Mouse (Mus musculus): Measurements from ENCODE around the gene Arpc4.

Arpc4 gene

DNA sequence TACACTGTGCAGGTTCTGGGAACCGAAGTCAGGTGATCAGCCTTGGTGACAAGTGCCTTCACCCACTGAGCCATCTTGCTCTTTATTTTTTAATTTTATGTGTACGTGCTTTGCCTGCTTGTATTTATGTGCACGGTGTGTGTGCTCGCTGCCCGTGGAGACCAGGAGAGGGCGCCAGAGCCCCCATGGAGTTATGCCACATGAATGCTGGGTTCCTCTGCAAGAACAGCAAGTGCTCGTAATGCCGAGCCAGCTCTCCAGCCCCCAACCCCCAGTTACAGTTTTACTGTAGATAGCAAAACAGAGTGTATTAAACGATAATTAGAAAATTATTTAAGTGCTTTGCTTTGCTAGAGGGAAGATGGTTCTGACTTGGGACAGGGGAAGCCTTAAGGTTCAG lies 28.8 kb downstream of the Arpc4 start:
- 75% methylated on average over 9 of the region's 9 CpGs for WGBS

DNA sequence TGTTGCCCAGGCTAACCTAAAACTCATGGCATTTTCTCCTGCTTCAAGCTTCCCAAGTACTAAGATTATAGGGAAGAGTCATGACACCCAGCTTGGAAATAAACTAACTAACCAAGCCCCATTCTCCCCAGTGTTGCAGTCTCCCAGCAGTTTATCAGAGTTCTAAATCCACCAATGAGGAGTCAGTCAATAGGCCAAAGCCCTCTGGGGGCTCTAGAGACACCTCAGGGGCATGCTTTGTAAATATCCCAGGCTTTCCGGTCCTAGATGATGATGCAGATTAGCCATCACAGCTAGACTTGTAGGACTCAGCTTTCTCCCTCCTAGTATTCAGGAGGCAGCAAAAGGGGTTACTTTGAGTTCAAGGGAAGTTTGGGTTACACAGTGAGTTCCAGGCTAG lies 32.1 kb downstream of the Arpc4 start:
- 85% methylated on average over 1 of the region's 1 CpGs for WGBS

DNA sequence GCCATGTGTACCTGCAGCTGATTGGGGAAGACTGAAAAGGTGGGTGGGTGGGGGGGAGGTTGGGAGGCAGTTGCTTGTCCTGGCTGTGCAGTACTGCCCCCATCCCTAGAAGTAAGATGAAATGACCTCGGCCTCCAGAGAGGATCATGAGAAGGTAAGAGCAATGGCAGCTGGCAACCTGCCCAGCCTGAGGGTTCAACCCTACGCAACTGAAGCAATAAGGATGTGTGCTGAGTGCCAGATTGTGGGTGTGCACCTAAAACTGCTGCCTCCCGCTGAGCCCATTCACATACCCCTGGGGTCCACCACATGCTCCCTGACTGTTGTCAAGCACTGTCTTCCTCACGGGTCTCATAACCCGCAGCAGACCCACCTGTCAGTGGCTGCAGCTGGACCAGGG lies 38.5 kb downstream of the Arpc4 start:
- 62% methylated on average over 5 of the region's 5 CpGs for WGBS

DNA sequence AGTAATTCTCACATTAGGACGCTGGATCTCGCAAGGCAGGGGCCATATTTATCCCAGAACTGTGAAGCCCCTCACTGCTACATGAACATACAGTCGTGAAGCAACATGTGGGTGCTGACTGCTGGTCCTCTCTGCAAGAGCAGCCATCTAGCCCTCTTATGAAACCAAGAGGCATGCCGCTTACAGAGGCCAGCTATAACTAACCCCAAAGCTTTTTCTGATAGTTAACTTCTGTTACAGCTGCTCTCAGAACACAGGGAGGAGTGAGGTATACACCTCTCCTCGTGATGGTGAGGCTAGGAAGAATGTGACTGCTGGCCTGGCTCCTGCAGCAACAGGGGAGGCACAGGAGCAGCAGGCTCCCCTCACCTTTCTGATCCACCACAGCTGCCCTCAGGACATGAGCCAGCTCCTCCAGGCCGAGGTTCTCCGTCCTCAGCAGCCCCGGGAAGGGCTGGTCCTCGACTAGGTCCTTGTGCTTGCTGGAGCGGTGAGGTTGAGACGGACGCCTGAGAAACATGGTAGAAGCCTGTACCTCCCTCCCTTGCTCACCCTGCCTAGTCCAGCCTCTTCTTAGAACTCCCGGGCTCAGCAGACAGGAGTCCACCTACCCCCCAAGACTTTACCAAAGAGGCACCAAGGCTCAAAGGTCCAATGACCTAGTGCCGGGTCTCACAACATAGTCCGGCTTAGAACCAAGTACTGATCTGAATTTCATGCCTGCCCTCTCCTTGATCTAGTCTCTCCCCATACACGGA lies 40.7 kb downstream of the Arpc4 start:
- 6% methylated on average over 16 of the region's 16 CpGs for WGBS

DNA sequence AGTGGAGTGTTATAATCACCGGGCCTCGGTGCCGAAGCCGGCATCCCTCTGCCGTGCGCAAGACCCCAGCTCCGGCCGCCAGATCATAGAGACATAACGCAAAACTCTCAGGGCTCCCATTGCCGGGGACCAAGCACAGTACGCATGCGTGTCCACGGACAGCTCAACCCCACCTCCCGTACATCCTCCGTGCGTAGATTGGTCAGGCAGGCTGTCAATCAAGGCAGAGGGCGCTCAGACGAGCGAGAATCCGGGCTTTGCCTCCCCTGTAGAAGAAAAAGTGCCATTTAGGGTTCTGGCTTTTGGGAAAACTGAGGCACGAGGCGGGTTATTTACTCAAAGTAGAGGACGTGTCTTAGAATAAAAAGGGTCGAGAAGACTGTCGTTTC lies 41.3 kb downstream of the Arpc4 start, which contains the start of gene Rpusd3:
Gene Rpusd3 (minus strand): TSS at position 142 of the 389 bp plus-strand sequence.
- under 1% methylated on average over 25 of the region's 25 CpGs for WGBS

DNA sequence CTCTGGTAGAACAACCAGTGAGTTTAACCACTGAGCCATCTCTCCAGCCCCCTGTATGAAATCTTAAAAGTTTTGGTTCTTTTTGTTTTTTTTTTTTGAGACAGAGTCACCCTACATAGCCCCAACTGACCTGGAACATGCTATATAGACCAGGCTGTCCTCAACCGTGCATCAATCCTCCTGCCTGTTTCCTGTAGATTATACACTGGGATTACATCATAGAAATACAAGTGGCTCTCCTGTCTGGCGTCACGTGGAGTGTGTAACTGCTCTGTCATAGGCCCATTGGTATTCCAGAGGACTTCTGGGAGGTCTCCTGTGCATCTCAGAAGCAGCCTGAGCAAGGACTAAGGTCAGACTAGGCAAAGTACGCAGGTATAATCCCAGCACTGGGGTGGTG lies 45.1 kb downstream of the Arpc4 start:
- WGBS: 71% methylated on average over 4 of the region's 4 CpGs

DNA sequence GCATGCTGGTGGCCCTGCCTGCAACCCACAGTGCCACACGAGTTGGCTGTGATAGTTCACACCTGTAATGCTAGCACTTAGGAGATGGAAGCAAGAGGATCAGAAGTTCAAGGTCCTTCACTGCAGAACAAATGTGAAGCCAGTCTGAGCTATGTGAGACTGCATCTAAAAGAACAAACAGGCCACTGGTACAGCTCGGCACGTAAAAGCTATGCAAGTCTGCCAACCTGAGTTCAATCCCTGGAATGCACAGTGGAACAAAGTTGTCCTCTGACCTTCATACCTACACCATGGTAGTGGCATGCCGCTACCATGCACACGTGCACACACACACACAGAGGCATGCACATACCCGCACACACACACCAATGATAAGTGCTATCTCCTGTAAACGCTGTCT lies 46.3 kb downstream of the Arpc4 start:
- 89% methylated on average over 7 of the region's 7 CpGs for WGBS

DNA sequence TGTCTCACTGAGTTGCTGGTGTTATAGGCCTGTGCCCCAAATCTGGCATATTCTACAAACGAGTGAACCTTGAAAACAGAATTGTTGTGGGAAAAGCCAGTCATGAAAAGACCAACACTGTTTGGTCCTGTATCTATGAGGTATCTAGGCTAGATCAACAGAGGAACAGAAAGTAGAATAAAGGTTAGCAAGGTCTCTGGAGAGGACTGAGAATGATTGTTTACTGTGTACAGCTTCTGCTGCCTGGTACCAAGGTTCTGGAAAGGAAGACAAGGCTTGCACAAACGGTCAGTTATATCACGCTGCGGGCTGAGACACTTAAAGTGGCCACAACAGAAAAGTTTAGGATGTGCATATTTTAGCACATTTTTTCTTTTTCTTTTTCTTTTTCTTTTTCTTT lies 48.8 kb downstream of the Arpc4 start:
- WGBS: 90% methylated on average over 4 of the region's 4 CpGs

DNA sequence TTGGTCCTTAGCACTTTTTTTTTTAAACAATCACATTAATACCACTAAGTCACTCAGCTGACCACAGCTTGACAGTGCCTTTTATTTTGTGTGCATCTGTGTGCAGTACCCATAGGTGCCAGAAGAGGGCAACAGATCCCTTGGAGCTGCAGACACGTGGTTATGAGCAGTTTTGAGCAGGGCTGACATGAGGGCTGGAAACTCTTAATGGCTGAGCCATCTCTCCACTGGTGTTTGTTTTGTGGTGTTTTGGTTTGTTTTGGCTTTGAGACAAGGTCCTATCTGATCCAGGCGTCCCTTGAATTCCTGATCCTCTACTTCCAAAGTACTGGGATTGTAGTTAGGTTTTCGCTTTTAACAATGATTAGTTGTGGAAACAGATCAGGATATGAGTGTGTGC lies 49.5 kb downstream of the Arpc4 start:
- WGBS: 61% methylated on average over 3 of the region's 3 CpGs

DNA sequence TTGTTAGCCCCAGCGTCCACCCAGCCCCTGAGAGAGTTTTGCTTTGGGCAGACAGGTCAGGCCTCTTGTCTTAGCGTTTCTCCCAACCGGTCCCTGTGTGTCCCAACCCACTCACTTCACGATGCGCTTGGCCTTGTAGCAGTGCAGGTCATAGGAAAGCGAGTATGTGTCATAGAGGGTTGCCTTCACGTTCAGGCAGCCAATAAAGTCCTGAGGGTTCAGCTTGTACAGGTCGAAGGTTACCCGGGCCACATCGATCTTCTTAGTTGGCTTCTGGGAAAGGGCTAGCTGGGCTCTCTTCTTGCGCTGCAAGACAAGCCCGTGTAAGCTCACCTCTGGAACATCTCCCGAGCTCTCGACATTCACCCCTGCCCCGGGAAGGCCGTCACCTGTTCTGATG lies 50.1 kb downstream of the Arpc4 start:
- WGBS: 97% methylated on average over 16 of the region's 16 CpGs

DNA sequence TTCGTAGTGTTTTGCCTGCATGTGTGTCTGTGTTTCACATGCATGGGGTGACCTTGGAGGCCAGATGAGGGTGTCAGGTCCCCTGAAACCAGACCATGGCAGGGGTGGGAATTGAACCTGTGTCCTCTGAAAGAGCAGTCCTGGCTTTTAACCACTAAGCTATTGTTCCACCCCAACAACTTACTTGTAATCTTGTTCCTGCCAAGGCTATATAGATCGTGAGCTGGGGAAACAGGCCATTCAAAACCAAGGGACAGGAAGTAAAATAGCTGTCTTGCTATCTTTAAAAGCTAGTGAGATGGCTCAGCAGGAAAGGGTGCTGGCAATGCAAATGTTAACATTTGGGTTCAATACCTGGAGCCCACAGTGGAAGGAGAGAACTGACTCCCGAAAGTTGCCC lies 52.0 kb downstream of the Arpc4 start:
- WGBS: 83% methylated on average over 3 of the region's 3 CpGs

DNA sequence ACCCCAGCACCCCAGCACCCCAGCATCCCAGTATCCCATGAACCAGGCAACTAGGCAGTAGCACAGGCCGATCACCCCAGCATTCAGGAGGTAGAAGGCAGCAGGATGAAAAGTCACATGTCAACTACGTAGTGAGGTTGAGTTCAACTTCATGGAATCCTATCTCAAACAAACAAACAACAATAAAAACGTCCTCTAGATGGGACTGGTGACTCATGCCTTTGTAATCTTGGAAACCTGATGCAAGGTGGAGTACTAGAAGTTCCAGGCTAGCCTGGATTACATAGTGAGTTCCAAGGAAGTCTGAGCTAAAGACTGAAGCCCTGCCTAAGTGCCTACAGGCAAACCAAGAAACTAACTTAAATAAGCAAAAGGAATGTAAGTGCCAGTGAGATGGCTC lies 52.9 kb downstream of the Arpc4 start:
- 67% methylated on average over 3 of the region's 3 CpGs for WGBS

DNA sequence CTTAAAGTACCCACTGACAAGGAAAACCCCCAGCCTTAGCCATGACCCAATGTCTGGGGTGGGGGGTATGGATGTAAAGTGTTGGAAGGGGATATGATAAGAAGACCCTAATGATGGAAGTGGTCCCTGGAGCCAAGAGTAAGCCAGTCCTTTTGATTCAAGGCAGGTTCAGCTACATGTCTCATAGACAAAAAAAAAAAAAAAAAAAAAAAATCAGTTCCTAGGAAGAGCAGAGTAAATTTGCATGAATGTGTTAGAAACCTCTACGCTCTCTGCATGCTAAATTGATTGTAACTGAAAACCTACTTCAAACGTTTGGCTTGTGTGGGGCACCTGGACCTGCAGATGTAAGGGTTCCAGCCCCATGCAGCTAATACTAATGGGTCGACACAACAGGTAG lies 53.9 kb downstream of the Arpc4 start:
- 46% methylated on average over 3 of the region's 3 CpGs for WGBS

DNA sequence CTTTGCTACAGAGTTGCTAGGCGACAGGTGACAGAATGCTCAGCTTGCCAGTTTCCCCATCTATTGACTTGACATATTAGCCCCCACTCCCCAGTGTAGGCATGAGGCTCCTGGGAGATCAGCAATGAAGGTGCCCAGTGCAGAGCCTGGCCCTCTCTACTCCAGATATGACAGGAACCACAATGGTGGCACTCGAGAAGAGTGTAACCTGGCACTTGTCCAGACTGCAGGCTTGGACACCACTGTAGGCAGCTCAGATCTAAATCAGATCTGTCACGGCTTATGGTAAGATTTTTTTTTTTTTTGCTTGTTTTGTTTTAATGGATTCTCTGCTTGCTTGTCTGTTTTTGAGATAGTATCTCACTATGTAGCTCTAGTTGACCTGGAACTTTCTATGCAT lies 55.7 kb downstream of the Arpc4 start:
- WGBS: 61% methylated on average over 3 of the region's 3 CpGs

DNA sequence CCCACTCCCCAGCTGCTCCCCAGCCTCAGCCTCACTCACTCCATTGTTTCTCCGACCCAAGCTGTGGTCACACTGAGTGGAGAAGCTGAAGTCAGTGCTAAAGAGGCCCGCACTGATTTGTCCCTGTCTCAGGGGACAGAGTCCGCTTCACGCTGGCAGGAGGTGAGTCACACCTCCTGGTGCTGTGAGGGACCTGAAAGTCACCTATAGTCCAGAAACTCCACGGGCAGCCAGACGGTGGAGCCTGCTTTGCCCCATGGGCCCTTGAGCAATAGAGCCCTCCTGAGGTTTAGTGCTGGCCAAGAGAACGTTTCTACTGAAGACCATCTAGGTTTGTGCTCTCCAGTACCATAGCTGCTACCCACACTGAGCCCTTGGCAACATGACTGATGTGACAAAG lies 56.8 kb downstream of the Arpc4 start:
- 75% methylated on average over 7 of the region's 7 CpGs for WGBS

DNA sequence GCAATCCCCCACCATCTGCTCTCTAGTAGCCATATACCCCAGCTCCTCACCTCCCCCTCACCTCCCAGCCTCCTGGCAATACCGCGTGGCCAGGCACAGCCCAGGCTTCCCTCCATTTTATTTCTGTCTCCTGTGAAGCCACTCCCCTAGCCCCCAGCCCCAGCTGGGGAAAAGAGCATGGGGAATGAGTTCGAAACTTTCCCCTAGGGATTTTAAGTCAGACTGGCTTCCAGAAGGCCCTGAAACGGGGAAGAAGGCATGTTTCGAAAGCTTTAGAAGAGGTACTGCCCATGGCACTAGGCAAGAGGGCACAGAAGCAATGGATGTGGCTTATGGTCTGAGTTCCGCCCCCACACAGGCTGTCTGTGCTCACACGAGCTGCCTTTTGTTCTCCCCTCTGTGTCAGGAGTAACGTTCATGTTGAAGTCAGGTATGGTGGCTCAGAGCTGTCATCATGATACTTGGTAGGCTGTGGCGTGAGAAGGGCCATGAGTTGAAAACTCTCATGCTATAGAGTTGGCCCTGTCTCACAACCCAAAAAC lies 57.8 kb downstream of the Arpc4 start, which contains the start of gene Cidec:
Gene Cidec (minus strand): TSS at position 97 of the 542 bp plus-strand sequence.
- WGBS: 80% methylated on average over 9 of the region's 9 CpGs

DNA sequence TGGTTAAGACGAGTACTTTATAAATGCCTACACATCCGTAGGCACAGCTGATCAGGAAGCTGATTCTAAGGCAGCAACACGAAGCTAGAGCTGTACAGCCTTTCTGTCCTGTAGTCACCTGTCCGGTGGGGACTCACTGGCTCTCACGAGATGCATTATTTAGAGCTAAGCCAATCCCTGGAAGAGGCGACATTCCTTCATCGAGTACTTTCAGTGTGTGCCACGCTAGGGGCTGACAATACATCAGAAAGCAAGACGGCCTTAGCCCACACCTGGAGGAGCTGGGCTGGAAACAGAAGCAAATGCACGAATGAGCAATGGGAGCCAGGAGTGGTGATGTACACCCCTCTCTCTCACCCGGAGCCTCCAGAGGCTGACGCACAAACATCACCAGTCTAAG lies 59.2 kb downstream of the Arpc4 start:
- 83% methylated on average over 12 of the region's 12 CpGs for WGBS

DNA sequence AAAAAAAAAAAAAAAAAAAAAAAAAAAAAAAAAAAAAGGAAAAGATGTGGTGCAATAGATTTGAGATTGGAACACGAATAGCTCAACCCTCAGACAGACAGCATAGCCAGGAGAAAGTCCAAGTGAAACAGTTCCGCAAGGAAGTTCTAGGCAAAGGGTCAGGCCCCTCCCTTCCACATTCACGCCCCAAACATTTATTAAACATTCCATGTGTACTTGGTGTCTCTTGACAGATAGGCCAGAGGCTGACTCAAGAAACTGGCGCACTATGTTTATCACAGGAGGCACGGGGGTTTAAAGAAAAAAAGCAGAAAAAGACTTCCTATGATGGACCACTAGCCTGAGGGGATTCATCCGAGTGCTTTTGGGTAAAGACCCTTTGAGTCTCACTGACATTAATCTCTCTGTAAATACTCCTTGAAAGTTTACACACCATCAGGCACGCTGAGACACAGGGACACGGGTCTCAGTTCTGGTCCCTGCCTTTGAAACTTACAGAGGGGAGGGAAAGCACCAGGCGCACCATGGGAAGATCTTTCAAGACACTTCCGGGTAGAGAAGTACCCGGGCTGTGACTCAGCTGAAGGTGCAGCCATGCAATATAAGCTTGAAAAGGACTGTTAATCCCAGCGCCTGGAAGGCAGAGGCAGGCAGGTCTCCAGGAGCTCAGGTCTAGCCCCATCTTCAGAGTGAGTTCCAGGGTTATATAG lies 61.0 kb downstream of the Arpc4 start:
- WGBS: 71% methylated on average over 12 of the region's 12 CpGs
